Mouse (Mus musculus) ES-Bruce4 (cell line): ENCODE results near the gene Maea. TPM values are rescaled to one million over a fixed set of nuclear protein-coding genes. Genes with fewer than 3 reads are reported as not detected.

Experiments
- H3K27ac ChIP-seq: 2 replicates; pipeline ENCODE4 v1.5.1; 2012; ENCODE audit warnings: low read length, inconsistent platforms; ENCODE audit not compliant: insufficient read depth
- H3K27me3 ChIP-seq: 2 replicates; pipeline ENCODE4 v1.6.1; 2012; ENCODE audit warnings: mild to moderate bottlenecking, low read length, inconsistent platforms; ENCODE audit not compliant: control insufficient read depth, poor library complexity, insufficient read depth, severe bottlenecking
- H3K36me3 ChIP-seq: 2 replicates; pipeline ENCODE4 v1.6.1; 2012; ENCODE audit warnings: inconsistent platforms, mild to moderate bottlenecking, low read length, moderate library complexity; ENCODE audit not compliant: control insufficient read depth, poor library complexity, insufficient read depth, severe bottlenecking
- H3K4me1 ChIP-seq: one replicate; pipeline ENCODE4 v1.8.1; 2011; ENCODE audit warnings: low read length; ENCODE audit not compliant: control insufficient read depth, insufficient read depth
- H3K4me3 ChIP-seq: 2 replicates; pipeline ENCODE4 v1.5.1; 2011; ENCODE audit warnings: low read depth, mild to moderate bottlenecking, low read length
- H3K9ac ChIP-seq: 2 replicates; pipeline ENCODE4 v1.6.1; 2012; ENCODE audit warnings: low read depth, mild to moderate bottlenecking, inconsistent platforms; ENCODE audit not compliant: poor library complexity, severe bottlenecking
- H3K9me3 ChIP-seq: replicated peaks from 2 replicates; pipeline ENCODE4 v1.6.1; 2012; ENCODE audit warnings: mild to moderate bottlenecking, low read length, inconsistent platforms; ENCODE audit not compliant: control insufficient read depth, poor library complexity, insufficient read depth, severe bottlenecking
- CTCF ChIP-seq: IDR thresholded peaks from one replicate; pipeline ENCODE4 v1.8.1; 2011; ENCODE audit warnings: low read depth, low read length
- EP300 ChIP-seq: IDR thresholded peaks from 2 replicates; pipeline ENCODE4 v1.6.1; 2011; ENCODE audit warnings: low read depth, low read length; ENCODE audit not compliant: insufficient read depth
- POLR2A ChIP-seq: IDR thresholded peaks from one replicate; pipeline ENCODE4 v1.8.1; 2011; ENCODE audit warnings: low read length; ENCODE audit not compliant: insufficient read depth
- polyA plus RNA-seq: library from polyadenylated mRNA; stranded (reverse); fragments of >200 nt; gene quantifications from 2 replicates; pipeline ENCODE4 v1.2.4, GENCODE M21; 2011; ENCODE audit warnings: low read depth; ENCODE audit not compliant: missing spikeins, insufficient read depth, insufficient read length

The Maea gene
- polyA plus RNA-seq, 1 experiment = 96.8 TPM

DNA sequence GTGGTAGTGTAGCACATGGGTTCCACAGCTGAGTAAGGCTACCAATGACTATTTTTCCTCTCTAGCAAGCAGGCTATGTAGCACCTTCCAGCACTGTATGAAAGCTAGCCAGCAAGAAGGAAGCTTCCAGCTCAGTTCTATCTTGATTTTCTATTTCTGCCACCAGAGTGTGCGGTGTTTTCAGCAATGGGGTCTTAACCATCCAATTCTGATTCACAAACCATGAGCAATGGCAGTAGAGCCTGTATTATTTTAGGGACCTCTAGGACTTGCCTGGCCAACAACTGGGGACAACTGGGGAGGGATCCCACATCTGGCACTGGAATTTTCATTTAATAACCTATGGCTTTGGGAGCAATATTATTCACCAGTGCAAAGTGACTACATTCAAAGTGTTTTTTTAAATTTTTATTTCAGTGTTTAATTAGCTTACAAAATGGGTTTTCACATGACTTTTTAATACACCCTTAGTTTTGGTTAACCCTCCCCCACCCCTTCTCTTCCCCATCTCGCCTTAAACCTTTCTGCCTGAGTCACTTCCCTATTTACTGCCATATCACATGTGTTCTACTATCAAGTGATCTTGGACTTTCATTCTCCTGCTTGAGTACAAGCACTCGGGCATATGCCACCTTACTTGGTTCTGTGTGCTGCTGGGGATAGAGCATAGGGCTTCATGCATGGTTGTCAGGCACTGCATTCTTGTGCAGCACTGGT is 16.4 kb downstream of the Maea start:
- Histone ChIP-seq H3K4me1 (no peaks in the 10 kb centered on the region), H3K9ac (no peak overlapping the region), H3K9me3 (no peaks in the 10 kb centered on the region), H3K4me3 (no peak overlapping the region), H3K27me3 (no peaks in the 10 kb centered on the region), H3K27ac (no peak overlapping the region), H3K36me3 (no peaks in the 10 kb centered on the region)
- TF ChIP-seq CTCF = no peak
- TF ChIP-seq POLR2A = no peak
- no peak for TF ChIP-seq EP300

DNA sequence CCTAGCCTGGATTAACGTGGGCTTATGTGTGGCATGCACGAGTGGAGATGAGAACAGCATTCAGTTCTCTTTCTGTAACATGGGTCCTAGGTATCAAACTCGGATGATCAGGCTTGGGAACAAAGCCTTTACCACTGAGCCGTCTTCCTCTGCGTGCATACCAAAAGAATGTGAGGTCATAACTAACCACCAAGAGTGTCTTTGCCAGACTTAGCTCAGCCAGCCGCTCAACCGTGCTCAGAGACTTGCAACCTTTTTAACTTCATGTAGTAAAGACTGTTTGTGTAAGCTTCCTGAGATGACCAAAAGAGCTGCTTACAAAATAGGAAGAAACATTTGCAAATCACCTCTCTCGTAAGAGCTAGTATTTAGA is 16.9 kb downstream of the Maea start:
- no peak overlapping the region for H3K4me3 ChIP-seq
- no peak overlapping the region for H3K27ac ChIP-seq
- no peaks in the 10 kb centered on the region for H3K27me3 ChIP-seq
- no peaks in the 10 kb centered on the region for H3K4me1 ChIP-seq
- H3K9ac ChIP-seq = no peak overlapping the region
- no peaks in the 10 kb centered on the region for H3K9me3 ChIP-seq
- H3K36me3 ChIP-seq = no peaks in the 10 kb centered on the region
- TF ChIP-seq POLR2A (no peak), CTCF (no peak), EP300 (no peak)

DNA sequence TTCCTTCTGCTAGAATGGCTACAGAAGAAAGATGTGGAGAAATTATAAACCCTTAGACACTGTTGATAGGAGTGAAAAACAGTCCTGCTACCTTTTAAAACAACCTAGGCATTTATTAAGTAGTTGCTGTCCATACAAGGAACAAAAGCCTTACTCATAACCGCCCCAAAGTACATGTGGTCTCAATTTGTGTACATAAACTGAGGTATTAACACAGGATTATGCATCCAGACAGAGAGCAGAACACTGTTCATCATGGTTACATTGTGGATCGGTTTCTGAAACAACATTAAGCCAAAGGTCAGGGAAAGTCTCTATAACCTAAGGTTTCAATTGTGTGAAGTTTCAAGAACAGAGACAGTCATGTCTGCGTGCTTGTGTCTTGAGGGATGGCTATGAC is 17.7 kb downstream of the Maea start:
- H3K4me3 ChIP-seq = no peak overlapping the region
- H3K27ac ChIP-seq = no peak overlapping the region
- H3K36me3 ChIP-seq = no peaks in the 10 kb centered on the region
- H3K9me3 ChIP-seq = no peaks in the 10 kb centered on the region
- H3K4me1 ChIP-seq = no peaks in the 10 kb centered on the region
- TF ChIP-seq EP300 = no peak
- no peak for TF ChIP-seq CTCF
- no peak for TF ChIP-seq POLR2A
- no peak overlapping the region for H3K9ac ChIP-seq
- H3K27me3 ChIP-seq = no peaks in the 10 kb centered on the region

DNA sequence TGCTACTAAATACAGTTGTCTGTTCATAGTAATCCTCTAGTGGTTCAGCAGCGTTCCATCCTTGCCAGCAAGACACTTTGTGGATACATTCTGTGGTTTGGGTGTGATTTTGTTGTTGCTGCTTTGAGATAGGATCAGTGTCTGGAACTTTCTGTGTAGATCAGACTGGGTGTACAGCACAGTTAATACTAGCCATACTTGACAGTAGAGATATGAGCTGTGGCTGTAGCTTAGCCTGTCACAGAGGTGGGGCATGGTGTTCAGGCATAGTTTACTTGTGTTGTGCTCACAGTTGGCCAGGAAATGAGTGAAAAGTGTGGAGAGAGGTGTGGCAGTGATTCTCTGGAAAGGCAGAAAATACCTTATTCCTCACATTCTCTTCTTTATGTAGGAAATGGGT is 22.2 kb downstream of the Maea start:
- Histone ChIP-seq H3K27ac (no peak overlapping the region), H3K4me3 (no peak overlapping the region), H3K36me3 (peaks cover 27% of the 10 kb centered on the region), H3K9ac (no peak overlapping the region), H3K9me3 (no peaks in the 10 kb centered on the region), H3K27me3 (no peaks in the 10 kb centered on the region), H3K4me1 (no peaks in the 10 kb centered on the region)
- TF ChIP-seq POLR2A (no peak), EP300 (no peak), CTCF (no peak)

DNA sequence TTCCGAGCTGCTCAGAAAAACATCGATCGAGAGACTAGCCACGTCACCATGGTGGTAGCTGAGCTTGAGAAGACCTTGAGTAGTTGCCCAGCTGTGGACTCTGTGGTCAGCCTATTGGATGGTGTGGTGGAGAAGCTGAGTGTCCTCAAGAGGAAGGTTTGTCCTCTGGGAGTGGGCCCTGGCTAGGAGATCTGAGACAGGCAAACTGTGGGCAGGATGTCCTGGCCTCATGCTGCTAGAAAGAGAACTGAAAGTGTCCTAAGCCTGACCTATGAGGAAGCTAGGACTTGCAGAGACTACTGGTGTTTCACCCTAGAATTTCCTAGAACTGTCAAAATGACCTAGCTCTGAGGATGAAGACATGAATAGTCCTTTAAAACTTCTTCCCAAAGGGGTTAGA is 23.2 kb downstream of the Maea start:
- Histone ChIP-seq H3K9ac (no peak overlapping the region), H3K27me3 (no peaks in the 10 kb centered on the region), H3K4me3 (no peak overlapping the region), H3K27ac (no peak overlapping the region), H3K4me1 (no peaks in the 10 kb centered on the region), H3K9me3 (no peaks in the 10 kb centered on the region), H3K36me3 (peaks cover 27% of the 10 kb centered on the region)
- TF ChIP-seq EP300 = no peak
- TF ChIP-seq POLR2A = no peak
- no peak for TF ChIP-seq CTCF

DNA sequence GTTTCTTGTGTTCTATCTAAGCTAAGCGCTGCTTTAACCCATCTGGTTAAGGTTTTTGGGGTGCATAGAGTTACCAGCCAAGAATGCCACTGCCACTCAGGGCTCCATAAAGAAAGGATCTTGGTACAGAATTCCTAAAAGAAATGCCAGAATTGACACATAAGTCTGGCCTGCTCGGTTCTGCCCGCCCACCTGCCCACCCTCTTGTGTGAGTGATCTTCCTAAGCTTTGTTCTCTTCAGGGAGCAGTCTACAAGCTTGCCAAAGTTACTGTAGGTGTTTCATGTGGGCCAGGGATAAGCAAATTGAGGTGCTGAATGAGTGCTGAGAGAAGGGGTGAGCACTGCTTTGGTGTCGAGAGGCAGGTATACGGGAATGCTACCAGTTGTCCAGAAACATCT is 28.0 kb downstream of the Maea start:
- TF ChIP-seq CTCF (no peak), POLR2A (no peak), EP300 (no peak)
- Histone ChIP-seq H3K27ac (no peak overlapping the region), H3K9me3 (no peaks in the 10 kb centered on the region), H3K4me3 (no peak overlapping the region), H3K27me3 (no peaks in the 10 kb centered on the region), H3K9ac (no peak overlapping the region), H3K36me3 (peaks cover 55% of the 10 kb centered on the region), H3K4me1 (no peaks in the 10 kb centered on the region)
